Mouse (Mus musculus) olfactory bulb, adult 2 months (tissue): Measurements from ENCODE around the gene Ldlrap1.

ENCODE experiments used
- CTCF ChIP-seq: fragments of 200-500 bp; IDR thresholded peaks from 2 replicates; pipeline ENCODE4 v1.5.1; 2012; ENCODE audit warnings: low read depth, mild to moderate bottlenecking, low read length, moderate library complexity; ENCODE audit not compliant: insufficient read depth
- POLR2A ChIP-seq: fragments of 200-500 bp; IDR thresholded peaks from 2 replicates; pipeline ENCODE4 v1.6.1; 2012; ENCODE audit warnings: mild to moderate bottlenecking, low read depth, low read length, moderate library complexity; ENCODE audit not compliant: insufficient read depth

DNA sequence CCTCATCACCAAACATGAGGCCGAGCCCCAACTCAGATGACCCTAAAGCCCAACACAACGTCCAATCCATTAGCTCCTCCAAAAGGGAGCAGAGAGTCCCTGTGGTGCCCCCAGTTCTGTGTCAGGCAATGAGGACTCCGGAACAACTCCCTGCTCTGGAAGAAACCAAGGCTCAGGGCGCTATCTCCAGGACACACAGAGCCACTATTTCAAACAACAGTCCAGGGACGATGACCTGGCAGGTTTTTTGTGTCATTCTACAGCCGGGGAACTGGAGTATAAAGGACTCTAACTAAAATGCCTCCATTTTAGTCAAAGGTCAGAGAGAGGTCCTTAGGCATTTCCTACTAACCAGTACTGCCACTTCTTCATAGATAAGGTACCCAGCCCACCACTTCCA is 7.5 kb downstream of the Ldlrap1 start:
- no peak for TF ChIP-seq CTCF
- TF ChIP-seq POLR2A, result no peak
